In genomic region chr14:64512726-64513125, GRCm38 (mm10) we compare ENCODE assay signal across 14 mouse cellular contexts.
DNase-seq lines count a peak whose midpoint lies in the region; ATAC-seq lines count a peak whose summit lies in the region.
"Had no signal": no experiment of that assay in that cellular context is flagged by ENCODE, and none has a peak within 500 bp of the region (broad histone marks: within the 10 kb centered on the region; RNA-seq: fewer than 3 reads in every experiment).

No protein-coding gene starts in this region.

- H3K4me3 ChIP-seq in hindbrain, embryonic 13.5 days = no peak overlapping the region
- H3K4me3 ChIP-seq in hindbrain, embryonic 14.5 days (replicated peaks; ENCODE audit: low read length) = no peak overlapping the region
- H3K4me3 ChIP-seq in midbrain, embryonic 16.5 days (ENCODE audit: low read depth, low read length) = no peak overlapping the region
- no peak overlapping the region for H3K4me3 ChIP-seq in midbrain, embryonic 11.5 days (ENCODE audit: low read depth, low read length)
- H3K4me3 ChIP-seq: heart, adult 2 months; lung, embryonic 15.5 days had no signal

- peak overlapping the region; percentile 19; the same call in 1 of the 2 replicates for H3K27ac ChIP-seq in hindbrain, embryonic 13.5 days
- no peak overlapping the region for H3K27ac ChIP-seq in hindbrain, embryonic 14.5 days
- peak overlapping the region; percentile 53 for H3K27ac ChIP-seq in midbrain, embryonic 16.5 days (ENCODE audit: low read length)
- H3K27ac ChIP-seq in midbrain, embryonic 11.5 days (ENCODE audit: low read depth, low read length) = no peak overlapping the region
- H3K27ac ChIP-seq: heart, adult 2 months; lung, embryonic 15.5 days had no signal

- no peaks in the 10 kb centered on the region for H3K36me3 ChIP-seq in hindbrain, embryonic 13.5 days
- H3K36me3 ChIP-seq in hindbrain, embryonic 14.5 days (replicated peaks; ENCODE audit: control insufficient read depth, insufficient read depth) = no peaks in the 10 kb centered on the region
- H3K36me3 ChIP-seq in midbrain, embryonic 16.5 days (ENCODE audit: control insufficient read depth, insufficient read depth, low read length) = no peaks in the 10 kb centered on the region
- H3K36me3 ChIP-seq in midbrain, embryonic 11.5 days (ENCODE audit: control insufficient read depth, insufficient read depth, low read length) = no peaks in the 10 kb centered on the region
- H3K36me3 ChIP-seq: lung, embryonic 15.5 days had no signal

- H3K9me3 ChIP-seq in hindbrain, embryonic 13.5 days = no peaks in the 10 kb centered on the region
- no peaks in the 10 kb centered on the region for H3K9me3 ChIP-seq in hindbrain, embryonic 14.5 days (ENCODE audit: control insufficient read depth, low read length)
- no peaks in the 10 kb centered on the region for H3K9me3 ChIP-seq in midbrain, embryonic 16.5 days (replicated peaks; ENCODE audit: control insufficient read depth, low read length, poor library complexity, severe bottlenecking)
- H3K9me3 ChIP-seq in midbrain, embryonic 11.5 days (ENCODE audit: control insufficient read depth, low read length) = no peaks in the 10 kb centered on the region
- H3K9me3 ChIP-seq: lung, embryonic 15.5 days had no signal

- 72% methylated on average over 7 of the region's 7 CpGs for WGBS in hindbrain, embryonic 13.5 days
- 65% methylated on average over 7 of the region's 7 CpGs for WGBS in hindbrain, embryonic 14.5 days
- WGBS in midbrain, embryonic 16.5 days = 64% methylated on average over 7 of the region's 7 CpGs
- WGBS in midbrain, embryonic 11.5 days = 83% methylated on average over 7 of the region's 7 CpGs

- H3K27me3 ChIP-seq in hindbrain, embryonic 13.5 days = no peaks in the 10 kb centered on the region
- H3K27me3 ChIP-seq in hindbrain, embryonic 14.5 days (ENCODE audit: control insufficient read depth, insufficient read depth, low read length) = no peaks in the 10 kb centered on the region
- H3K27me3 ChIP-seq in midbrain, embryonic 16.5 days (ENCODE audit: control insufficient read depth, insufficient read depth, low read depth, low read length) = no peaks in the 10 kb centered on the region
- no peaks in the 10 kb centered on the region for H3K27me3 ChIP-seq in midbrain, embryonic 11.5 days (ENCODE audit: control insufficient read depth, insufficient read depth, low read length)
- H3K27me3 ChIP-seq: lung, embryonic 15.5 days had no signal

- no peak overlapping the region for H3K9ac ChIP-seq in hindbrain, embryonic 13.5 days
- H3K9ac ChIP-seq in hindbrain, embryonic 14.5 days = no peak overlapping the region
- H3K9ac ChIP-seq in midbrain, embryonic 16.5 days (ENCODE audit: low read depth, low read length) = no peak overlapping the region
- H3K9ac ChIP-seq in midbrain, embryonic 11.5 days (ENCODE audit: low read length) = no peak overlapping the region
- H3K9ac ChIP-seq: lung, embryonic 15.5 days had no signal

- no peak for DNase-seq in hindbrain, embryonic 14.5 days (ENCODE audit: low spot score)
- no peak for DNase-seq in midbrain, embryonic 11.5 days (ENCODE audit: low spot score, missing footprints)
- peak; percentile 72 for DNase-seq in cerebellum, adult 11-12 months
- DNase-seq in cerebellum, postnatal 25 days = peak; percentile 57 to 67
- no peak for DNase-seq in lung, adult 18-20 months
- no peak for DNase-seq in spleen, postnatal 36 days (ENCODE audit: low spot score in 2 of 2)
- DNase-seq: heart, adult 2 months; heart, postnatal 10 days; spleen, adult 18-20 months; thymus, postnatal 4 days had no signal

- ATAC-seq in hindbrain, embryonic 13.5 days (ENCODE audit: low FRiP score) = no peak
- no peak for ATAC-seq in hindbrain, embryonic 14.5 days (ENCODE audit: low FRiP score)
- no peak for ATAC-seq in midbrain, embryonic 16.5 days
- no peak for ATAC-seq in midbrain, embryonic 11.5 days (ENCODE audit: low FRiP score)
- ATAC-seq: inflammation-experienced regulatory T-cells, adult 6 months had no signal

- H3K4me2 ChIP-seq in hindbrain, embryonic 13.5 days = no peak overlapping the region
- H3K4me2 ChIP-seq in hindbrain, embryonic 14.5 days (replicated peaks) = no peak overlapping the region
- no peak overlapping the region for H3K4me2 ChIP-seq in midbrain, embryonic 16.5 days (ENCODE audit: low read length)
- H3K4me2 ChIP-seq in midbrain, embryonic 11.5 days = no peak overlapping the region
- H3K4me2 ChIP-seq: lung, embryonic 15.5 days had no signal

- H3K4me1 ChIP-seq in hindbrain, embryonic 13.5 days (replicated peaks) = no peaks in the 10 kb centered on the region; the same call in 1 of the 2 replicates
- H3K4me1 ChIP-seq in hindbrain, embryonic 14.5 days (replicated peaks; ENCODE audit: control insufficient read depth, insufficient read depth, low read length) = no peaks in the 10 kb centered on the region
- H3K4me1 ChIP-seq in midbrain, embryonic 16.5 days (ENCODE audit: control insufficient read depth, insufficient read depth, low read length) = no peaks in the 10 kb centered on the region; the same call in 1 of the 2 replicates
- H3K4me1 ChIP-seq in midbrain, embryonic 11.5 days (ENCODE audit: control insufficient read depth, insufficient read depth, low read length) = no peaks in the 10 kb centered on the region
- H3K4me1 ChIP-seq: lung, embryonic 15.5 days had no signal

Comparison
In these comparisons a context has a peak if more than half of its experiments do, and no peak if none do; other contexts are left out.
1. H3K27ac ChIP-seq: peak in hindbrain, embryonic 13.5 days (single experiment) and midbrain, embryonic 16.5 days (single experiment); none in hindbrain, embryonic 14.5 days (single experiment) and midbrain, embryonic 11.5 days (single experiment).
2. DNase-seq: peak in cerebellum, adult 11-12 months (single experiment) and cerebellum, postnatal 25 days (2 of 2); none in hindbrain, embryonic 14.5 days (single experiment), midbrain, embryonic 11.5 days (single experiment), lung, adult 18-20 months (0 of 2) and spleen, postnatal 36 days (0 of 2).